Mouse (Mus musculus) heart, embryonic 15.5 days (tissue): ENCODE results near the gene Ldb1. TPM values are rescaled to one million over a fixed set of nuclear protein-coding genes. Genes with fewer than 3 reads are reported as not detected.

Experiments
- ATAC-seq: fragments of 200-750 bp; cut with Nextera tagmentation; replicated peaks from 2 replicates; pipeline ENCODE4 v1.8.0; 2017; ENCODE audit warnings: low read depth, moderate TSS enrichment; ENCODE audit not compliant: insufficient number of reproducible peaks, insufficient read depth, low FRiP score
- H3K27ac ChIP-seq: fragments of 300-500 bp; sonication (generic); 2 replicates; pipeline ENCODE4 v1.5.1; 2015; ENCODE audit warnings: mild to moderate bottlenecking, inconsistent platforms
- H3K27me3 ChIP-seq: fragments of 300-500 bp; sonication (generic); 2 replicates; pipeline ENCODE4 v1.6.1; 2015; ENCODE audit warnings: inconsistent platforms
- H3K36me3 ChIP-seq: fragments of 300-500 bp; sonication (generic); 2 replicates; pipeline ENCODE4 v1.6.1; 2015; ENCODE audit warnings: mild to moderate bottlenecking, inconsistent platforms
- H3K4me1 ChIP-seq: fragments of 300-500 bp; sonication (generic); replicated peaks from 2 replicates; pipeline ENCODE4 v1.6.1; 2015; ENCODE audit warnings: inconsistent platforms
- H3K4me2 ChIP-seq: fragments of 300-500 bp; sonication (generic); 2 replicates; pipeline ENCODE4 v1.6.1; 2015; ENCODE audit warnings: inconsistent platforms, mild to moderate bottlenecking, moderate library complexity
- H3K4me3 ChIP-seq: fragments of 300-500 bp; sonication (generic); 2 replicates; pipeline ENCODE4 v1.5.1; 2015; ENCODE audit warnings: mild to moderate bottlenecking, inconsistent platforms
- H3K9ac ChIP-seq: fragments of 300-500 bp; sonication (generic); 2 replicates; pipeline ENCODE4 v1.6.1; 2015; ENCODE audit warnings: mild to moderate bottlenecking, inconsistent platforms
- H3K9me3 ChIP-seq: fragments of 300-500 bp; sonication (generic); replicated peaks from 2 replicates; pipeline ENCODE4 v1.6.1; 2016; ENCODE audit warnings: inconsistent platforms
- whole genome bisulfite sequencing: fragments of 180-500 bp; shearing (Covaris S2); methylation state at CpG from one replicate; pipeline ENCODE4 v1.1.7; 2015; ENCODE audit warnings: mixed read lengths; 5-methylcytosine and 5-hydroxymethylcytosine counted together
- polyA plus RNA-seq: library from polyadenylated mRNA; unstranded; fragments of >200 nt; fragmentation: Nextera tagmentation; extraction: Ambion mirVana; gene quantifications from 2 replicates; pipeline ENCODE4 v1.2.1, GENCODE M21; 2015

Gene Ldb1
- polyA plus RNA-seq = 64.5 and 78.7 TPM in 2 replicates

DNA sequence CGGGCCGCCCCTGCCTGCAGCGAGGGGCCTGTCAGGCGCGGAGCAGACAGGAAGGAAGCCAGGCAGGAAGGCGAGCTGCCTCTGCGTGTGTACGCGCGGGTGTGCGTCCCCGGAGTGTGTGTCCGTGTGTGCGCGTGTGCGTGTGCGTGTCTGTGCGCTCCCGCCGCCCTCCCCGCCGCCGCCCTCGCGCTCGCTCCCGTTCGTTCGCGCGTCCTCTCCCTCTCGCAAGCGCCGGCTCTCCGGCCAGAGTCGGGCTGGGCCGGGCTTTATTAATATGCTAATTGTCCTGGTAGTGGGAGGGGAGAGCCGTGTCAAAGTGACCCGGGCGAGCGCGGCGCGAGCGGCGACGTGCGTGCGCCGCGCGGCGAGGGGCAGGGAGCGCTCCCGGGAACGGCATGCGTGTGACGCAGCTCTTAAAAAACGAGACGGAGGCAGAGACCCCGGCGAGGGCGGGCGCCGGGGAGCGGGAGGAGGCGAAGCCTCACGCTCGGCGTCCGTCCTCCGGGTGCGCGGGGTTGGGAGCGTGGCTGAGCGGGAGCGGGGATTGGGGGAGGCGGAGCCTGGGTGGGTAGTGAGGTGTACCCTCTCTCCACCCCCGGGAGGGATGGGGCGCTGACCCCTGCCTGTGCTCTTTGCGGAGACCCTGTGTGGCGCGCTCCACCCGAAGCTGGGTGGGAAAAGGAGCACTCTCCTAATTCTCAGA lies at the start of gene Ldb1:
TSS of gene Ldb1 (minus strand) at position 222 of the 703 bp plus-strand sequence.
- peaks cover 58% of the 10 kb centered on the region for H3K4me1 ChIP-seq
- H3K4me3 ChIP-seq = peak within 1 kb of the TSS; percentile 85

DNA sequence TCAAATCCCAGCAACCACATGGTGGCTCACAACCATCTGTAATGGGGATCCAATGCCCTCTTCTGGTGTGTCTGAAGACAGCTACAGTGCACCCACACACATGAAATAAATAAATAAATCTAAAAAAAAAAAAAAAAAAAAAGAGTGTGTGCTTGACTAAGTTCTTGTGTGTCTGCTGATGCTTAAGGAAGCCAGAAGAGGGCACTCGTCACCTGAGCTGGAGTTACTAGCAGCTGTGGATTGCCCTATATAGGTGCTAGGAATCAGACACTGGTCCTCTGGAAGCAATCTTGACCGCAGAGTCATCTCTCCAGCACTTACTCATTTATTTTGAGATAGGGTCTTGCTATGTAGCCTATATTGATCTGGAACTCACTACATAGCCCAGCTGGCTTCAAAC lies 49.1 kb upstream of the Ldb1 start:
- Histone ChIP-seq H3K36me3 (no peaks in the 10 kb centered on the region), H3K9me3 (no peaks in the 10 kb centered on the region), H3K27me3 (no peaks in the 10 kb centered on the region), H3K9ac (no peak overlapping the region), H3K27ac (no peak overlapping the region), H3K4me3 (no peak overlapping the region), H3K4me1 (no peaks in the 10 kb centered on the region), H3K4me2 (no peak overlapping the region)
- no peak for ATAC-seq
- WGBS = 83% methylated on average over 2 of the region's 2 CpGs

More for the DNA sequence above, at the start of gene Ldb1:
- WGBS = under 1% methylated on average over 76 of the region's 84 CpGs
- no peaks in the 10 kb centered on the region for H3K36me3 ChIP-seq
- peak within 1 kb of the TSS; percentile 85 for H3K4me2 ChIP-seq
- peak; percentile 70 for ATAC-seq
- peak within 1 kb of the TSS; percentile 83 for H3K9ac ChIP-seq
- H3K27me3 ChIP-seq = no peaks in the 10 kb centered on the region
- peak within 1 kb of the TSS; percentile 98 for H3K27ac ChIP-seq
- no peaks in the 10 kb centered on the region for H3K9me3 ChIP-seq

DNA sequence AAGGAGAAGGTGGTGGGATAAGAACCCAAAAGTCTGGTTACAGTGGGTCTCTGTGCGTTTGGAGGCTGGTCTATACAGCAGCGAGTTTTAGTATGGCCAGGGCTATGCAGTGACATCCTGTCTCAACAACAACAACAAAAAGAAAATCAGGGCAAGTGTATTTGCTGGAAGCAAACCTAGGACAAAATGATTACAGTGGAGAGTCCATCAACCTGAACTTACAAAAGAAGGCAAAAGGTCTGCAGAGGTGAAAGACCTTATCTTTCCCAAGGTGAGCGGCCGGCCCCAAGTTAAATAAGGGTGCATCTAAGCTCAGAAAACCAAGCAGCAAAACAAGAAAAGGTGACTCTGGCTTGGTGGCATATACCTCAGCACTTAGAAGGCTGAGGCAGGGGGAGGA lies 46.6 kb upstream of the Ldb1 start:
- WGBS = 80% methylated on average over 4 of the region's 4 CpGs

DNA sequence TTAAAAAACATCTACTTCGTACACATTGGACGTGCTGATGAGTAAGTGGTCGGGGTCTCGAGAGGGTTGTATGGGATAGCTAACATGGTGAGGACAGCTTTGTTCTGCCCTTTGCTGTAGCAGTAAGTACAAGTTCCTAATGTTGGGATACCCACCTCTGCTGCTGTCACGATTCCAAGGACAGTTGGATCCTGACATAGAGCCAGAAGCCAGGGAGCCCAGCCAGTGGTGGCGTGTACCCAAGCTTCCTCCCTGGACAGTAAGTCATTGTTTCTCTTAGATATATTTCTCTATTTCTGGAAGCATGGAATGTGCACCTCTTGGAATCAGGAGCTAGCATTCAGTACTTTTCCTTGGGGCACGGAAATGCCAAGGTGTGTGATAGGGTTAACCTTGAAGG lies 42.9 kb upstream of the Ldb1 start:
- Histone ChIP-seq H3K27me3 (no peaks in the 10 kb centered on the region), H3K36me3 (peaks cover 26% of the 10 kb centered on the region), H3K9ac (no peak overlapping the region), H3K9me3 (no peaks in the 10 kb centered on the region), H3K4me2 (no peak overlapping the region), H3K4me1 (peaks cover 7% of the 10 kb centered on the region), H3K4me3 (no peak overlapping the region), H3K27ac (no peak overlapping the region)
- 53% methylated on average over 7 of the region's 7 CpGs for WGBS
- ATAC-seq = no peak

More for the DNA sequence above, 46.6 kb upstream of the Ldb1 start:
- Histone ChIP-seq H3K9ac (no peak overlapping the region), H3K4me2 (no peak overlapping the region), H3K4me3 (no peak overlapping the region), H3K9me3 (no peaks in the 10 kb centered on the region), H3K27ac (no peak overlapping the region), H3K36me3 (no peaks in the 10 kb centered on the region), H3K27me3 (no peaks in the 10 kb centered on the region), H3K4me1 (peaks cover 7% of the 10 kb centered on the region)
- ATAC-seq = no peak

DNA sequence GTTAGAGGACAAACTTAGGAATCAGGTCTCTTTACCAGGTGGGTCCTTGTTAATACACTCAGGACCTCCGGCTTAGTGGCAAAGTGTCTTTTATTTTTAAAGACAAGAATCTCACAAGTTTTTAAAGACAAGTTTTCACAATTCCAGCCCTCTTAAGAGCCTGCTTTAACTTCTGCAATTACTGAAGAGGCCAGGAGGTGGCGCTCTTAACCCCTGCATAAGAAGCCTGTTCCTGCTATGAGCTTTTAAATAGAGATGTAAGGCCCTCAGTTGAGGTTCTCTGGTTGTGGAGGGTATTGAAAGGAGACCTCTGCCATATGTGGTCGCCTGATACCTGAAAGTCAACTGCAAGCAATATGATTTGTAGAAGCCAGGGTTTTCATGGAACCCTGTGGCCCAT lies 41.3 kb upstream of the Ldb1 start:
- Histone ChIP-seq H3K4me2 (no peak overlapping the region), H3K27ac (no peak overlapping the region), H3K36me3 (peaks cover 41% of the 10 kb centered on the region), H3K4me3 (no peak overlapping the region), H3K4me1 (peaks cover 7% of the 10 kb centered on the region), H3K27me3 (no peaks in the 10 kb centered on the region), H3K9me3 (no peaks in the 10 kb centered on the region), H3K9ac (no peak overlapping the region)
- WGBS = 45% methylated on average over 3 of the region's 3 CpGs
- no peak for ATAC-seq

DNA sequence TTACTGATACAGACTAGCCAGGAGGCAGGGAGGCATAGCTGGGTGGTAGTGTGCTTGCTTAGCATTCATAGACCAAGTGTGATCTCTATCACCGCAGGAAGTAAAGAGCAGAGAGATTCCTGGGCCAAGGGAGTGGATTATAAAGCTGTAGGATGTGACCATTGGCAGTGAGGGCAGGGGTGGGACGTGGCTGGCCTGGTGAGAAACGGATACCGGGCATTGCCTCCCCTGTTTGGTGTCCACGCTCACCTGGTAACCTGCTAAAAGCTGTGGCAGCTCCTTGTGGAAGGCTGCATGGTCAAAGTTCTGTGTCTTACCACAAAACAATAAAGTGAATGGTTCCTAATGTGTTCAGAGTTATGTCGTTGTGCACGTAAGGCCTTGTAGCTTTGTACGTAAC lies 40.2 kb upstream of the Ldb1 start:
- Histone ChIP-seq H3K27ac (no peak overlapping the region), H3K4me1 (peaks cover 7% of the 10 kb centered on the region), H3K36me3 (peaks cover 53% of the 10 kb centered on the region), H3K4me3 (no peak overlapping the region), H3K4me2 (no peak overlapping the region), H3K9ac (no peak overlapping the region), H3K27me3 (no peaks in the 10 kb centered on the region), H3K9me3 (no peaks in the 10 kb centered on the region)
- 94% methylated on average over 8 of the region's 8 CpGs for WGBS
- ATAC-seq = no peak

DNA sequence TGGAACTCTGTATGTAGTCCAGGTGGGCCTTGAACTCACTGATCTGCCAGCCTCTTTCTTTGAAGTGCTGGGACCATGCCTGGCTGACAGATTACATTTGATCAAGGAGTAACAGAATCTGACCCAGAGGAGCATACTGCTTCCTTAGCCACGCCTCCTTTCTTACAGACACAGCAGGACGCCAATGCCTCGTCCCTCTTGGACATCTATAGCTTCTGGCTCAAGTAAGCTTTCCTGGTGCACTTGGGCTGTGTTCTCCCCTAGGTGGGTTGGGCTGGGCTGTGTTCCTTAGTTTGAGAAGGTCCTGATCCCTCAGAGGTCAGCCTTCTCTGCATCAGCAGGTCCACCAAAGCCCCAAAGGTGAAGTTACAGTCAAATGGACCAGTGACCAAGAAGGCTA lies 33.5 kb upstream of the Ldb1 start:
- no peak for ATAC-seq
- Histone ChIP-seq H3K4me3 (no peak overlapping the region), H3K9ac (no peak overlapping the region), H3K27ac (no peak overlapping the region), H3K4me1 (peaks cover 17% of the 10 kb centered on the region), H3K36me3 (peaks cover 48% of the 10 kb centered on the region), H3K9me3 (no peaks in the 10 kb centered on the region), H3K4me2 (no peak overlapping the region), H3K27me3 (no peaks in the 10 kb centered on the region)
- 69% methylated on average over 3 of the region's 3 CpGs for WGBS

DNA sequence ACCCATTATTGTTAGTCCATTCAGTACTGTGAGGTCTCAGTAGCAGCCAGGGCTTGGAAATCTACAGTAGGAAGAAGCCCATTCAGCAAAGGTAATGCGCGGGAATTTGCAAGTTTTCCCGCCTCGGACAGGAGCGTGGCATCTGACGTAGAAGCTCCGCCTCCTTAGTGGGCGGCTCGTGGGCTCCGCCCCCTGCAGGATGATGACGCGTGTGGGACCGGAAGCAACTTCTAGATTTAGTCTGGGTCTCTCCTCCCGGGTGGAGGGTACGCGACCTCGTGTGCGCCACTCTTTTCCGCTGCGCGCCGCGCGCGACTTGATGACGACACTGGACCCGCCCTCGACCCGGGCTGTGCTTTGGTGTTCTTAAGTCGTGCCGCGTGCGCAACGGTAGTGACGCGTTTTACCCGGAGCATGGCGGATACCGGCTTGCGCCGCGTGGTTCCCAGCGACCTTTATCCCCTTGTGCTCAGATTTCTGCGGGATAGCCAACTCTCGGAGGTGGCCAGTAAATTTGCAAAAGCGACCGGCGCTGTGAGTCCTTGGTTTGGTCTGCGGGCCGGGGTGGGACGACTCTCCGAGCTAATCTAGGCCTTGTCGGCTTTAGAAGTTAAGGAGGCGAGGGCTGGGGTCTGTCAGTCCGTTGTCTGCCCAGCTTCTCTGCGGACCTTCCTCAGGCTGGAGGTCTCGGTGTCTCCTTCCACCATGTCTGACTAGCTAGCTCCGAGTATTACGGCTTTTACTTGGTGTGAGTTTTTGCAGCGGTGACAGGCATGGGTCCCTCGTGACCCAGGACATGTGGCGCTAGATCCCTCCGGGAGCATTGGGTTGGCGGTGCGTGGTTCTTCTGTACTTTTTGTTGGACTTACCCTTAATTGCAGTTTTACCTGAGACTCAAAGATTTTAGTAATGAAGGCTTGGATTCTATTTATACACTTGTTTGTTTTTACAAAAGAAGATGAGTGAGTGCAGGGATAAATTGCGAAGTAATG lies 30.9 kb upstream of the Ldb1 start, which contains the start of gene Nolc1:
TSS of gene Nolc1 (plus strand) at position 248 of the 992 bp plus-strand sequence.
- Histone ChIP-seq H3K27me3 (no peaks in the 10 kb centered on the region), H3K4me2 (peak within 1 kb of the TSS; percentile 64), H3K9me3 (no peaks in the 10 kb centered on the region), H3K27ac (peak within 1 kb of the TSS; percentile 78), H3K4me1 (peaks cover 17% of the 10 kb centered on the region), H3K36me3 (peaks cover 35% of the 10 kb centered on the region), H3K9ac (peak within 1 kb of the TSS; percentile 74), H3K4me3 (peak within 1 kb of the TSS; percentile 91)
- peak; percentile 95 for ATAC-seq
- under 1% methylated on average over 66 of the region's 66 CpGs for WGBS

DNA sequence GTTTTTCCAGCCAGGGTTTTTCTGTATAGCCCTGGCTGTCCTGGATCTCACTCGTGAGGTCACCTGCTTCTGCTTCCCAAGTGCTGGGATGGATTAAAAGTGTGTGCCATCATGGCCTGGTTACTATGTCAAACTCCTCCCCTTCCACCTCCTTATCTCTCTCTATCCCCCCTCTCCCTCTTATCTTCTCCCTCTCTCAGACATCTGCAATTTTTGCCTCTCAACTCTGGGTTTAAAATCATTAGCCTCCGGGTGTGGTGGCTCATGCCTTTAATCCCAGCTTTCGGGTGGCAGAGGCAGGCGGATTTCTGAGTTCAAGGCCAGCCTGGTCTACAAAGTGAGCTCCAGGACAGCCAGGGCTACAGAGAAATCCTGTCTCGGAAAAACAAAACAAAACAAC lies 29.3 kb upstream of the Ldb1 start:
- Histone ChIP-seq H3K4me1 (peaks cover 17% of the 10 kb centered on the region), H3K4me3 (no peak overlapping the region), H3K36me3 (peaks cover 30% of the 10 kb centered on the region; the same call in 1 of the 2 replicates), H3K27me3 (no peaks in the 10 kb centered on the region), H3K27ac (no peak overlapping the region), H3K9ac (no peak overlapping the region), H3K4me2 (no peak overlapping the region), H3K9me3 (no peaks in the 10 kb centered on the region)
- ATAC-seq = no peak
- 81% methylated on average over 5 of the region's 5 CpGs for WGBS

DNA sequence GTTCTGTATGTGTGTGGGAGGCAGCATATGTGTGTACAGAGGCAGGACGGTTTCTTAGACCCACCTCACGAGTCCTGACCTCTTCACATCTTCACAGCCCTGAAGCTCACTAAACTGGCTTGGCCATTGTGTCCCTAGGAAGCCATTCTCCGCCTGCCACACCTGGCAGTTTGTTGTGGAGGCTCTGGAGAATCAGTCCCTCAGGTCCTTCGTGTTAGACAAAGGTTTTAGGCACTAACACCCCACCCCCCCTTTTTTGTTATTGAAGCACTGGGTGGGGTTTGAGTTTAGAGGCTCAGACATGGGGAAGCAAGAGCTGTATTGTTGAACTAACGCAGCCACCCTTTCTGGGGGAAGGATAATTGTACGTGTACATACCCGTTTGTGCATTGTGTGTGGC lies 28.3 kb upstream of the Ldb1 start:
- Histone ChIP-seq H3K4me3 (no peak overlapping the region), H3K4me1 (peaks cover 17% of the 10 kb centered on the region), H3K27ac (no peak overlapping the region), H3K9ac (no peak overlapping the region), H3K36me3 (peaks cover 34% of the 10 kb centered on the region), H3K27me3 (no peaks in the 10 kb centered on the region), H3K4me2 (no peak overlapping the region), H3K9me3 (no peaks in the 10 kb centered on the region)
- WGBS = 88% methylated on average over 7 of the region's 7 CpGs
- ATAC-seq = no peak

DNA sequence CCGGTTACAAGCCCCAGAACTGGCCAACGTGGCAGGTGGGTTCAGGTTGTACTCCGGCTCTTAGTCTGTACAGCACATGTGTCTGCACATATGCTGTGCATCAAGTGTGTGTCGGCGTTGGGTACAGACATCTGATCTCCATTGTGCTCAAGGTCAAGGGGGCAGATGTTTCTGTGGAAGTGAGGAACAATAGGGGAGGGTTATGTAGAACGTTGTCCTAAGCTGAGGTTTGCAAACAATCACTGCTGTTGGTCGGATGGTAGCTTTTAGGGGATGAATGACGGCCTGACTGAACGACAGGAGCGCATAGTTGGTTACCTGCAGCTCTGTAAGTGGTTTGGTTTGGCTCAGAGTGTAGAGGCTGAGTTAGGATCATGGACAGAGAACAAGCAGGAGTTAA lies 23.0 kb upstream of the Ldb1 start:
- Histone ChIP-seq H3K4me1 (no peaks in the 10 kb centered on the region), H3K9me3 (no peaks in the 10 kb centered on the region), H3K27me3 (no peaks in the 10 kb centered on the region), H3K4me2 (no peak overlapping the region), H3K27ac (no peak overlapping the region), H3K4me3 (no peak overlapping the region), H3K36me3 (peaks cover 79% of the 10 kb centered on the region), H3K9ac (no peak overlapping the region)
- 75% methylated on average over 10 of the region's 10 CpGs for WGBS
- ATAC-seq = no peak
